Mouse (Mus musculus): ENCODE data around the gene Ndufb10.

DNA sequence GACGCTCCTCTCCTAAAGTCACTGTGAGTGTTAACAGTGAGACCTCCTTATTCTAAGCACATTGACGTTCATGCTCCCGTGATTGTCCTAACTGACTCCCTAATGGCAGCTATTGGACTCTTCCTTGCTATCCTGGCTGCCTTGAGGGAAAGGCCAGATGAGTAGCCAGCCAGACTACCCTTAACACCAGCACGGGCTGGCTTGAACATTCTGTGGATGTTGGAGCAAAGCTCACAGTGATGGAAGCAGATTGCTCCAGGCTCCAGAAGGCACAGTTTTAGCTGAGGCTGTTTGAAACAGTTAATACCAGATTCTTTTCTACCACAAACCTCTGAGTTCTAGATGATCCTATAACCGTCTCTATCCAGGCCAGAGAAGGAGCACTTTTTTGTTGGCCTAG lies 19.6 kb upstream of the Ndufb10 start:
- TF ChIP-seq CTCF (IDR thresholded peaks at IDR 0.05) (no peak), POLR2A (IDR thresholded peaks at IDR 0.05; ENCODE audit: insufficient read depth, low read depth, low read length) (no peak)
